18 mouse cellular contexts compared by ENCODE assay signal in the genomic region with DNA sequence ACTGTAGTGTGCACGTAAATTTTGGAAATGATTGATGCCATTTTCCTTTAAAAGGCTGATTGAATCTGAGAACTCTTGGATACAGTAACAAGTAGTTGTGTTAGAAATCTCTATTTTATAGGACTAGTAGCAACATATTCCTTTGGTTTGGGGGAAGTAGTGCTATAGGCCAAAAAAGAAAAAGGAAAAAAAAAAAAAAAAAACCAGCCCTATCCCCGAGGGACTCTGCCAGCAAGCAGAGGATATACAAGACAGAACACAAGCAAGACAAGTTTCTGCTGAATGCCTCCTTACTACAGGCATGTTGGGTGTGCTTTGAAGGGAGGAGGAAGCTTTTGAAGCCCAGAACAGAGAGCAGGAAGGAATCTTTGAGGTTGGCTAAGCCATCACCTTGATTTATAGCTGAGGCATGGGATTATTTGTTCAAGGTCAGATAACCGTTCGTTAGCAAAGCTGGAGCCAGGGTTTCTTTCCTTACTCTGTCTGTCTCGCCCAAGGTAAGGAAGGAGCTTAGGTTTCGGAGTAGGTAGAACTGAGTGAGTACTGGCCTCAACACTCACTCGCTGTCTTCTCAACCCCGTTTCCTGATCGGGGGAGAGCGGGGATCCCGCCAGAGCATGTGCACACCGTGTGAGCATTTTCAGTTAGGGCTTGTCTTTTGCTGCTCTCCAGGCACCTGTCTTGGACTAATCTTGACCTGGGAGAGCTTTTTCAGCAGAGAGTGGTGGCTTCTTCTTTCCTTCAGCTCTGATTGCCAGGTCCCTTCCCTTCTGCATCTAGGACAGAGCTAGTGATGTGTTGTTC. TPM values are rescaled to one million over a fixed set of nuclear protein-coding genes. Genes with fewer than 3 reads are reported as not detected.
A peak's percentile ranks its signal among the peaks of the same experiment; 100 is the strongest.
DNase-seq lines count a peak whose midpoint lies in the region; ATAC-seq and TF ChIP-seq lines count a peak whose summit lies in the region.
"Had no signal": no experiment of that assay in that cellular context is flagged by ENCODE, and none has a peak within 500 bp of the region (broad histone marks: within the 10 kb centered on the region; RNA-seq: fewer than 3 reads in every experiment).

No protein-coding gene starts in this region.

- no peaks in the 10 kb centered on the region for H3K36me3 ChIP-seq in kidney, adult 2 months (ENCODE audit: control insufficient read depth, insufficient read depth, low read length)
- H3K36me3 ChIP-seq in CH12.LX (replicated peaks in 1 of 2; ENCODE audit: control insufficient read depth in 1 of 2, insufficient read depth in 1 of 2, low read length in 1 of 2): peaks cover 18 to 52% of the 10 kb centered on the region in 2 experiments
- no peaks in the 10 kb centered on the region; the same call in 1 of the 2 replicates for H3K36me3 ChIP-seq in limb, embryonic 15.5 days

- TF ChIP-seq EP300 in CH12.LX (IDR thresholded peaks at IDR 0.05; ENCODE audit: low read length): 0 out of 2 replicates have a peak, but pooled peaks have one; percentile 6

- H3K27me3 ChIP-seq in kidney, adult 2 months (replicated peaks; ENCODE audit: control insufficient read depth, insufficient read depth, low read length): no peaks in the 10 kb centered on the region
- no peaks in the 10 kb centered on the region for H3K27me3 ChIP-seq in CH12.LX (replicated peaks)
- no peaks in the 10 kb centered on the region for H3K27me3 ChIP-seq in limb, embryonic 15.5 days
- H3K27me3 ChIP-seq: neural tube, embryonic 15.5 days had no signal

- H3K27ac ChIP-seq in kidney, adult 2 months (ENCODE audit: insufficient read depth, low read depth, low read length): no peak overlapping the region
- peak overlapping the region; percentile 44 for H3K27ac ChIP-seq in CH12.LX (ENCODE audit: insufficient read depth, low read depth)
- H3K27ac ChIP-seq in limb, embryonic 15.5 days: peak overlapping the region; percentile 59
- H3K27ac ChIP-seq: heart, embryonic 10.5 days; neural tube, embryonic 15.5 days had no signal

- H3K4me3 ChIP-seq in kidney, adult 2 months (ENCODE audit: insufficient read depth, low read depth, low read length): no peak overlapping the region
- H3K4me3 ChIP-seq in CH12.LX (replicated peaks in 1 of 3; ENCODE audit: low read depth in 2 of 3, low read length in 2 of 3, poor library complexity in 1 of 3): no peak overlapping the region
- H3K4me3 ChIP-seq in limb, embryonic 15.5 days: no peak overlapping the region
- H3K4me3 ChIP-seq: heart, embryonic 10.5 days; neural tube, embryonic 15.5 days had no signal

- 50% methylated on average over 12 of the region's 12 CpGs for WGBS in kidney, adult 2 months
- WGBS in limb, embryonic 15.5 days: 53% methylated on average over 12 of the region's 12 CpGs

- no peak for TF ChIP-seq RAD21 in CH12.LX (IDR thresholded peaks at IDR 0.05; ENCODE audit: low read depth, low read length)

- DNase-seq in kidney, adult 2 months: peak; percentile 36
- DNase-seq in kidney, postnatal 10 days: no peak
- no peak for DNase-seq in CH12.LX (ENCODE audit: extremely low read depth)
- peak; percentile 31 for DNase-seq in R1 (ENCODE audit: low read depth, low spot score)
- no peak for DNase-seq in B cell, adult 2 months
- DNase-seq: cerebellum, postnatal 25 days; gastrocnemius, postnatal 14 days; kidney, adult 18-20 months; right cerebral cortex, adult 18-20 months; thymus, adult 2 months had no signal

- in situ Hi-C loops in CH12.LX (cut with MboI; ENCODE audit: low pct_ligation_motif_present, low pct_unique_long_range_greater_than_20kb, low sequenced_read_pairs): no loop called here

- no peaks in the 10 kb centered on the region; the same call in 1 of the 2 replicates for H3K79me2 ChIP-seq in CH12.LX (replicated peaks; ENCODE audit: control insufficient read depth, extremely low read depth, insufficient read depth, poor library complexity, severe bottlenecking)

- H3K9me3 ChIP-seq in CH12.LX (replicated peaks; ENCODE audit: low read length): no peaks in the 10 kb centered on the region
- H3K9me3 ChIP-seq in limb, embryonic 15.5 days: no peaks in the 10 kb centered on the region
- H3K9me3 ChIP-seq: heart, embryonic 10.5 days; neural tube, embryonic 15.5 days had no signal

- dilution Hi-C loops in CH12.LX (cut with MboI; ENCODE audit: extremely low pct_ligation_motif_present, extremely low pct_unique_long_range_greater_than_20kb, low sequenced_read_pairs): no loop called here

- H3K4me1 ChIP-seq in kidney, adult 2 months (ENCODE audit: control insufficient read depth, insufficient read depth, low read length): no peaks in the 10 kb centered on the region
- peaks cover 24 to 57% of the 10 kb centered on the region in 2 experiments for H3K4me1 ChIP-seq in CH12.LX (ENCODE audit: control insufficient read depth in 1 of 2, insufficient read depth in 2 of 2)
- 0 out of 2 replicates have a peak, but pooled peaks cover 6% of the 10 kb centered on the region for H3K4me1 ChIP-seq in limb, embryonic 15.5 days
- H3K4me1 ChIP-seq: heart, embryonic 10.5 days; neural tube, embryonic 15.5 days had no signal

- TF ChIP-seq CTCF in kidney, adult 2 months (conservative IDR thresholded peaks at IDR 0.05; ENCODE audit: insufficient read depth, insufficient read length, low read depth, low read length): no peak
- no peak for TF ChIP-seq CTCF in CH12.LX (conservative IDR thresholded peaks at IDR 0.05 in 1 of 2, IDR thresholded peaks at IDR 0.05 in 1 of 2; ENCODE audit: low read depth in 2 of 2, low read length in 2 of 2)

- H3K9ac ChIP-seq in CH12.LX (ENCODE audit: insufficient read depth, low read depth): 0 out of 2 replicates have a peak overlapping the region, but pooled peaks have one; percentile 5
- H3K9ac ChIP-seq in limb, embryonic 15.5 days: no peak overlapping the region
- H3K9ac ChIP-seq: neural tube, embryonic 15.5 days had no signal

- no peak for TF ChIP-seq POLR2A in kidney, adult 2 months (IDR thresholded peaks at IDR 0.05; ENCODE audit: low read depth, low read length)
- no peak for TF ChIP-seq POLR2A in CH12.LX (IDR thresholded peaks at IDR 0.05; ENCODE audit: low read depth, low read length)

- peak overlapping the region; percentile 66 for H3K4me2 ChIP-seq in CH12.LX (ENCODE audit: insufficient read depth, low read depth, poor library complexity, severe bottlenecking)
- H3K4me2 ChIP-seq in limb, embryonic 15.5 days: no peak overlapping the region
- H3K4me2 ChIP-seq: neural tube, embryonic 15.5 days had no signal

- ATAC-seq in limb, embryonic 15.5 days (ENCODE audit: insufficient number of reproducible peaks, low FRiP score, low TSS enrichment, low read depth): no peak
- no peak for ATAC-seq in monocyte, adult 5-6 weeks (replicated peaks; ENCODE audit: insufficient number of reproducible peaks, low FRiP score, low TSS enrichment, poor library complexity, severe bottlenecking)
- ATAC-seq: forebrain, embryonic 16.5 days had no signal

TF ChIP-seq in CH12.LX, 34 proteins besides CTCF, POLR2A, EP300 and RAD21:
- TF ChIP-seq ZNF384 (IDR thresholded peaks at IDR 0.05; ENCODE audit: low read depth, low read length) (peak; percentile 95), SMC3 (IDR thresholded peaks at IDR 0.05; ENCODE audit: low read depth, low read length) (no peak), CHD1 (IDR thresholded peaks at IDR 0.05; ENCODE audit: low read depth, low read length) (no peak), SIN3A (IDR thresholded peaks at IDR 0.05; ENCODE audit: low read length) (0 out of 2 replicates have a peak, but pooled peaks have one; percentile 38), BHLHE40 (IDR thresholded peaks at IDR 0.05; ENCODE audit: low read depth, low read length) (peak; percentile 58), ELF1 (IDR thresholded peaks at IDR 0.05; ENCODE audit: low read depth, low read length) (no peak), NELFE (IDR thresholded peaks at IDR 0.05; ENCODE audit: low read depth, low read length) (no peak), MAZ (IDR thresholded peaks at IDR 0.05; ENCODE audit: low read depth, low read length) (no peak), HCFC1 (IDR thresholded peaks at IDR 0.05; ENCODE audit: low read depth, low read length) (no peak), MYC (IDR thresholded peaks at IDR 0.05; ENCODE audit: low read depth, low read length) (peak; percentile 11; the same call in 1 of the 2 replicates)
TF ChIP-seq in CH12.LX: peak in this region for 4.

RNA-seq across cellular contexts. Expression of a gene that starts 39.3 kb away (rescaled TPM):
- 5.1 and 6.1 TPM in 2 replicates for polyA plus RNA-seq in kidney, adult 2 months (2012; rRNA removed)
- total RNA-seq in CH12.LX (2012; rRNA removed) (10.9 and 14.4 TPM in 2 replicates), CH12.LX (2014; rRNA removed) (12.3 and 14.5 TPM in 2 replicates)
- polyA plus RNA-seq in CH12.LX (2012; ENCODE audit: insufficient read length, low read depth): 64.9 and 65.8 TPM in 2 replicates
- polyA plus RNA-seq in limb, embryonic 15.5 days (2015; fragmentation: Nextera tagmentation; extraction: Ambion mirVana): 20.1 and 21.3 TPM in 2 replicates
- 8.7 to 10.5 TPM (median 9.5 TPM) in 3 replicates for total RNA-seq in monocyte, adult 5-6 weeks (2017)

RNA-seq across cellular contexts. Expression of a gene that starts 58.4 kb away (rescaled TPM):
- polyA plus RNA-seq in kidney, adult 2 months (2012; rRNA removed): 32.4 and 39.9 TPM in 2 replicates
- total RNA-seq in CH12.LX (2012; rRNA removed): 0.34 and 0.42 TPM in 2 replicates
- not detected in 2 replicates for total RNA-seq in CH12.LX (2014; rRNA removed)
- polyA plus RNA-seq in CH12.LX (2012; ENCODE audit: insufficient read length, low read depth): 0.19 TPM in 2 replicates
- 0.63 and 2.2 TPM in 2 replicates for polyA plus RNA-seq in limb, embryonic 15.5 days (2015; fragmentation: Nextera tagmentation; extraction: Ambion mirVana)
- not detected in 3 replicates for total RNA-seq in monocyte, adult 5-6 weeks (2017)
- total RNA-seq: gastrocnemius, postnatal 14 days; heart, postnatal 25 days; megakaryocyte progenitor cell, adult 5-6 weeks had no signal
- polyA plus RNA-seq: liver, embryonic 16.5 days had no signal

Comparison
In these comparisons a context has a peak if more than half of its experiments do, and no peak if none do; other contexts are left out.
1. DNase-seq: peak in kidney, adult 2 months (single experiment) and R1 (single experiment); none in kidney, postnatal 10 days (single experiment), CH12.LX (single experiment) and B cell, adult 2 months (0 of 2).
2. RNA of a gene that starts 58.4 kb away (polyA plus RNA-seq): 32.4 to 39.9 TPM in kidney, adult 2 months; 0.63 to 2.2 TPM in limb, embryonic 15.5 days and 0.19 TPM in CH12.LX; every median in the first group is over 10 times any median in the second.